Mouse (Mus musculus) testis, postnatal 10 days (tissue): ENCODE results near the gene Rbfox3.
A peak's percentile ranks its signal among the peaks of the same experiment; 100 is the strongest.

Experiments used
- DNase-seq: peaks from one replicate; pipeline ENCODE4 v3.0.0; 2021; ENCODE audit warnings: low spot score

The Rbfox3 gene

DNA sequence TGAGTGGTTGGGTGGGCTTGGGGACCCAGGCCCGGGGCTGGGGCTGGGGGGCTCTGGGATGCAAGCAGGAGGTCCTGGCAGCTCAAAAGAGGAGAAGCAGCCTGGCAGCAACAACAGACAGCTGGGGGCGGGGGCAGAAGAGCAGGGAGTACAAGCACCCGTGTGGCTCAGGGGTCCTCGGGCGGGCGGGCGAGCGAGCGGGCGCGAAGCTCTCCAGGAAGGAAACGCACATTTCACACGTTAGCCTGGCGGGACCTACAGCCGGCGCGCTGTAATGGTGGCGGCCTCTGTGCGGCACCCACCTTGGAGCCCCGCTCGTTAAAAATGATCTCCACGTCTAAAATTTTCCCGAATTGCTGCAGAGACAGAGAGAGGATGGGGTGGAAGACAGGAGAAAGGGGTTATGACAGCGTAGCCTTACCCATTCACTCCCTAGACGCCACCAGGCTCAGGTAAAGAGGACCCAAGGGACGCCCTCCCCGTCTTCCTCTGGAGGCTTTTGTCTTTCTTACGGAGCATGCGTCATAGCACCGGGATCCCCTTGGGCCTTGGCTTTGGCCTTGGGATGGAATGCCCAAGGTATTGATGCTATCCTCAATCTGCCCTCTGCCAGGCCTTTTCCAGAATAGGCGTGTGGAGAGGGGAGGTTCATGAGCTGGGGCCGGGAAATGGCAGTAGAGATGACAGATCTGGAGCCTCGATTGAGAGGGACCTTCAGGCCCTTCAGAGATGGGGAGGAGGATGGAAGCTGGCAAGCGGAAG, 407.8 kb downstream of the Rbfox3 start:
- DNase-seq: no peak

DNA sequence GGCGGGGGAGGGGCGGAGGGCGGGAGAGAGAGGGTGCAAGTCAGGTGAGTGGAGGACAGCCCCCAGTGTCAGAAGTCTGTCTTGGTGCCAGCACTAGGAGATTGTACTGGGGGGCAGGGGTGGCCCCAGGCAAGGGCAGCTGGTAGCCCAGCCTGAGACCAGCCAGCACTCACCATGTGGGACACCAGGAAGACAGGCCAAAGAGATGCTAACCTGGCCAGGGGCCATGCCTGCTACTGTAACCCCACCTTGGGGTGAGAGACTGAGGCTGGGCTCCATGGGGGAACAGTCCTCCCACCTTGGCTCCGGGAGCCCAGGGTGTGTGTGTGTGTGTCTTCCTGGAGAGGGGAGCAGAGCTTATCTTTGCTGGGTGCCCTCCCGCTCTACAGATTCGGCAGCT, 408.4 kb downstream of the Rbfox3 start:
- no peak for DNase-seq

DNA sequence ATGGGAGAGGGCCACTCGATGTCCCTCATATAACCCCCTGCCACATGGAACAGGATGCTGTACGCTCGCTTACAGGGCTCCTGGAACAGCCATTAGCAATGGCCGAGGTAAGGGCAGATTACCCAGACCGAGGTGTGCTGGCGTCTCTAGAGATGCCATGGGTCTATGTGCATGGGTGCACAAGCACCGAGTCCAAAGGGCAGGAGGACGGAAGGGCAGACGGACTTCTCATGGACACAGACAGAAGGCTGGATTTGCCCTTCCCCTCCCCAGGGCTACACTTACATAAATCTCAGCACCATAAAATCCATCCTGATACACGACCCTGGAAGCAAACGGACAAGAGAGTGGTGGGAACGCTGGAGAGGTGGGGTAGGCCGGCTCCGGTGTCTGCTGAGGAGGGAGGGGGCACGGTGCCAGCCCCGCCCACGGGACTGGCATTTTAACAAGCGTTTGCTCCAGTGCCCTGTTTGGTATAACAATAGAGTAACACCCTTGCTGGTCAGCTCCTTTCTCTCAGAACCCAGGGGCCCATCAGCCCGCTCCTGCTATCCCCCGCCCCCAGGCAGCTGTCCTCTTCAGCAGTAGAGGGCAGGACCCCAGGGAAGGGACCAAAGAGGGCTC, 415.2 kb downstream of the Rbfox3 start:
- DNase-seq: no peak

DNA sequence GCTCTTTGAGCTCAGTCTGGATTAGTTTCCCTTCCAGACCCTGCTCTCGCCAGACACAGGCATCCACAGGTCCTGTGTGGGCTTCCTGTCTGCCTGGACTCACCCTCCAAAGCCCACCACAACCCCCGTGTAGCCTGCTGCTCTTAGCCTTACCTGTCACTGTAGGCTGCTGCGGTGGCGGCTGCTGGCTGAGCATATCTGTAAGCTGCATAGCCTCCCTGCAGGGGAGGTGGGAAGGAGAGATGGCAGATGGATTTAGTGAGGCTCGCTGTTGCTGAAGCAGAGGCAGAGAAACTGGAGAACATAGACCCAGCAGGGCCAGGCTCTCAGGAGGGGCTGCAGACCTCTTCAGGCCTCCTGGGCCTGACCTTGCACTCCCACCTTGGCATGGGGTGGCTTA, 416.3 kb downstream of the Rbfox3 start:
- DNase-seq: no peak

DNA sequence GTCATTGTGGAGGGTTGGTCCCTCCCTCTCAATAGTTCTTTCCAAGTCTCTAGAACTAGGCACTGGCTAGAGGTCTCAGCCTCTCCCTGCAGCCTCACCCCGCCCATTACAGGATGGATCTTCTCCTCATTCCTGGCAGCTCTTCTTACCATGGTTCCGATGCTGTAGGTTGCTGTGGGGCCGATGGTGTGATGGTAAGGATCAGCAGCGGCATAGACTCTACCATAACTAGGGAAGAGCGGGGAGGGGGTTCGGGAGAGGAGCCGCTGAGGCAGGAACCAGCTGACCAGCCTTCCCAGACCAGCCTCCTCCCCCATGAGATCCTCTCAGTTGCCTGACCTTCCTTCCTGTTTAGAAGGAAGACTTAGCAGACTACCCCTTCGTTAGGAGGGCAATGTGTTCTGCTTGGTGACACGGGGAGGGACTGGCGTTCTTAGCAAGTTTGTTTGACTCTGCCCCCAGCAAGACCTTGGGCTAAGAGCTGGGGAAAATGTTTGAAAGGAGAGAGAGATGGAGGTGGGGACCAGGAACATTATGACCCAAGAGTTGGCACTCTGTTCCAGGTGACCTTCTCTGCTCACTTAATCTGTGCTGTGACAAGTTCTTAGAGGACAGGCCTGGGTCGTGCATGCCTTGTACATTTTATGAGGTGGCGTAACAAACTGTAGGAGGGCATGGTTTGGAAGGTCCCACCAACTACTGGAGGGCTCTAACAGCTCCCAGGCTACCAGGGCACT, 417.2 kb downstream of the Rbfox3 start:
- DNase-seq: no peak

DNA sequence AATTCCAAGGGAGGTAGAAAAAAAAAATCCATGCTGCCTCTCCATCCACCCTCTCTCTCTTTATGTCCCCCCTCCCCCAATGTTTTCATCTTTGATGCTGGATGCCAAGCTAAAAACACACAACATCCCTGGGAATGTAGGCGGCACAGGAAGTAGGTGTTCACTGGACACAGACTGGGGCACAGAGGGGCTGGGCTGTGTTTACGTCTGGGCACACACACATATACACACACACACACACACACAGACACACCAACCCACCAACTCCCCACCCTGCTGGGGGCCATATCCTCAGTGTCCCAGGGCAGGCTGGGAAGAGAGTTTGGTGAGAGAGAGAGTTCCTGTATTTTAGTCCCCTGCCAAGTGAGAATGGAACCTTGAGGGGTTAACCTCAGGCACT, 417.9 kb downstream of the Rbfox3 start:
- no peak for DNase-seq

DNA sequence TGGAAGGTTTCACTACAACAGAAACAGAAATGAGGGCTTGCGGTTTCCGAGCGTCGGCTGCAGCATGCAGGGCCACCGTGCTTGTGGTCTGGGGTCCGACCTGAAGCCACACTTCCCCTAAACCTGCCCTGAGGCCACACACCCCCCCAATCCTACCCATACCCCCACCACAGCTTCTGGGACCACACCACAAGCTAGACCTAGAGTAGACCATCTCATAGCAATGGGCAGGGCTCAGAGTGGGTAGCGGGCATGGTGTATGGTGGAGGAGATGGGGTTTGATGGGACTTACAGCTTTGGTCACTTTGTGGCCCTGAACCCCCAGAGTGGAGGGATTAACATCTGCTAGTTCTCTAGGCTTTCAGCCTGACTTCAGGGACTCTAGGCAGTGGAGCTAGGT, 420.2 kb downstream of the Rbfox3 start:
- no peak for DNase-seq

DNA sequence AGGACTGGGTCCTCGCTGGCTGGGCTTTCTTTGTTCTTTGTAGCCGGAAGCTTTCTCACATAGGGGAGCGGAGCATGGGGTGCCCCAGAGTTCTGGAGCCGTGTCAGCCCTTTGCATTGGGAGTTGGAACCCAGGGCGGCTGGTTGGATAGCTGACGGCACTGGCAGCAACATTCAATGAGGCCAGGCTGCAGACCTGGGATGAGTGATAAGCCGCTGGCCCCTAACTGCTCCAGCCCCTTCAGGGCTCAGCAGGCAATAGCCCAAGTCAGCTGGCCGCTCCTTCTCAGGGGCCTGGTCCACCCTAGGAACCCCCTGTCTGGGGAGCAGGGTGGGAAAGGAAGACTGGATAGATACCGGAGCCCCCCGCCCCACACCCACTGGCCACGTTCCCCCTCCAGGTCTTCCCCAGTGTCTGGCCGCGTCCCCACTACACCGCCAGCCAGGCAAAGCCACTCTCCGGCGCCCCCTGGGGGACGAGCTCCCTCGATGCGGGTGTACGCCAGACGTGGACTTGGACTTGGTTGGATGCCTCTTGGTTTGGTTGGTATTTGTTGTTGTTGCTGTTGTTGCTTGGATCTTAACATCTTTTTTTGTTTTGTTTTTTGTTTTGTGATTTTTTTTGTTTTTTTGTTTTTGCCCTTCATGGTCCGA, 420.7 kb downstream of the Rbfox3 start:
- peak; percentile 92 for DNase-seq

DNA sequence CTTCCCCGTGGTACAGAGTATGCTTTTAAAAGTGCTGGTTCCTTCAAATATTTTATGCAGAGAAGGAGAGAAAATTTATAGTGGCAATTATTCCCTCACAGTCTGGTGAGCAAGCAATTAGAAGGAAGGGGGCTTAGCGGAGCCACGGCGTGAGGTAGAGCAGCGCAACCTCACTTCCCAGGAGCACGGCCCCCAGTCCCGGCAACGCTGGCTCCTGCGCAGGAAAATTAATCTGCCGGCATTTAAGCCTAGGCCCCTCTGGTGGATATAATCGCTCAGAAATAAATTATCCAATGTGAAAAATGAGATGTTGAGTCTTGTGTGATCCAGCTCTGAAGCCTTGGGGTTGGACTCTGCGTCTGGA, 422.5 kb downstream of the Rbfox3 start:
- DNase-seq: no peak

DNA sequence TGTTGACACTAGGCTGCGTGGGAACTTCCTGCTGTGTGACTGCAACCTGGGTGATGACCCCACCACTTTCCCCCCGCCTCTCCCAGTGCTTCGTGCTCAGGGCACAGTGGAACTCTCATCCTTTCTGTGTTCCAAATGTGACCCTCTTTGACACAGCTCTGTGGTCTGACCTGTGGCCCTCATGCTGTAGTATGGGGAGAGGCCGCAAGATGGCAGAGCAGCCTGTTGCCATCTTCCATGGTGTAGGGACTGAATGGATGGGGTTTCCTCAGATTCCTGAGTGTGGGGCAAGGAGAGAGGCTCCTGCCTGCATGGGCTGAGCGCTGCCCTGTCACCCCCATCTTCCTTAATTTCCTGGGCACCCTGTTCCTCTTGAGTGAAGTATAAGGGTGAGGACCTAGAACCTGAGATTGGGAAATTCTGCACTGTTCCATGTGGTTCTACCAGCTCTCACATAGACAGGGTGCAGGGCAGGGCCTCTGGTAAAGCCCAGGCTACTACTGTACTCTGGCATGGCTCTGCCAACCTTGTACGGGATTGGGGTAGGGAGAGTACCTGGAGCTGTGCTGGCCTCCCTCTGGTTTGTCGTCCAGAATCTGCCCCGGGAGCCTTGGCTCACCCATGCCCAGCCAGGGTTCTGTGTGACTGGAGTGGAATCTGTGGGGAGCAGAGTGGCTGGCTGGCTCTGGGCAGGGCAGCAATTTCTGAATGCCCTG, 423.0 kb downstream of the Rbfox3 start:
- DNase-seq: no peak

DNA sequence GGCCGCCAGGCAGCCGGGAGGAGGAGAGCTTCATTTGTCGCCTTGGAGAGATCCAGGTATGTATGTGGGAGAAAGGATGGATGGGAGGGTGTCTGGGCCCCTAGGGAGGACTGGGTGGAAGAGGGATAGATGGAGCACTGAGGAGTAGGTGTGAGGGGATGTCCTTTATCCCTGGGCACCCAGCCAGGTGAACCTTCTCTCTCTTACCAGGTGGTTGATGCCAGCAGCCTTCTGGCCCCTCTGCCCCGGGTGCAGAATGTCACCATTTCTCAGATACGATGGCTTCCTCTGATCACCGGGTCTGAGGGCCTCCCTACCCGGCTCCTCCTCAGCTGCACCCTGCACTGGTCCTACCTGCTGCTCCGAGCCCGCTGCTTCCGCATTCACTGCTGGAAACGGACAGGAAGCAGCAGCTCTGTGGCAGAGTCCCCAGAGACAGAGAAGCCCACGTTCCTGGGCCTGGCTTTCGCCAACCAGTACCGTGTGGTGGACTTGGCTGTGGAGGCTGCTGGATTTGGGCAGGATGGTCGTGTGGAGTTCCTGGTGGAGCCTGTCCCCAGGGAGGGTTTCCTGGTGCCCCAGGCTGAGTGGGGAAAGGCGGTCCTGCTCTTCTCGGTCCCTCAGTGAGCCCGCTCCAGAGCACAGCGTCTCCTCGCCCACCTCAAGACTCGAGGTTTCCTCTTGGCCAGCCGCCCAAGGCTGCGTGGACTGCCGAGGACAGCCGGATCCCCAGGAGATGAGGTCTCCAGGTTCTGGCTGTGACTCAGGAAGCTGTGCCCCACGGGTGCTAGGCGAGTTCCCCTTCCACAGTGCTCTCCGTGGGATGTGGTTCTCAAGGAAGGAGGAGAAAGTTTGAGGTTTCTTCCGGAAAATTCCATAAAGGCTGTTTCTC, 424.3 kb downstream of the Rbfox3 start:
- no peak for DNase-seq

DNA sequence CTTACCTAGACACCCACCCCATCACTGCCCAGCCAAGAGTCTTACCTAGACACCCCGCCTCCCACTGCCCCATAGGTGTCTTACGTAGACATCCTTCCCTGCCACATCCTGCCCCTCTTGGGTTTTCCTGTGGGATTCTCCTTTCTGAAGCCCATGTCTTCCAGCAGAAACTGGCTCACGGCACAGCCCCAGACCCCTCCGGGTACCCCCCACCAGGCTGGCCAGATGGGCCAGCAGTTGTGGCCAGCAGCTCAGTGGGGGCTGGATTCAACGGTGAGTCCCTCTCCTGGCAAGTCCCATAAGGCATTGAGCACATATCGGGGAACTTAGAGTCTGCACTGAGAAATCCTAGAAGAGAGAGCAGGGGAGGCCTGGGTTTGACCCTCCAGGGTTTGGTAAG, 425.1 kb downstream of the Rbfox3 start:
- no peak for DNase-seq

DNA sequence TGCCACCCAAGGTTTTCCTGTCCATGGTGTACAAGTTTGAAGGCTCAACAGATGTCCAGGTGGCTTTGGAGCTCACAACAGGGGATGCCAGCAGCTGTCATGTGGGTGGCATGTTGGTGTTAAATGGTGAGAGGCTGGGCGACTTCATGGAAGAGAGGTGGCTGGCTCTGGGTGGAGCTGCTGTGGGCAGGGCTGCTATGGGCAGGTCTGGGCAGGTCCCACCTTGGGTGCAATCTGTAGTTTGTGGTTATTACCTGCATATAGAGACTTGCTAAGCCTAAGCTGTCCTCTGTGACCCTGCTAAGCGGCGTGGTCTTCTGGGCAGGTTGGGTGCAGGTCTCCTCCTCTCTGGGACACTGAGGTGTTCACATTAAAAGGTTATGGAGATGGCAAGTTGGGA, 425.6 kb downstream of the Rbfox3 start:
- no peak for DNase-seq

DNA sequence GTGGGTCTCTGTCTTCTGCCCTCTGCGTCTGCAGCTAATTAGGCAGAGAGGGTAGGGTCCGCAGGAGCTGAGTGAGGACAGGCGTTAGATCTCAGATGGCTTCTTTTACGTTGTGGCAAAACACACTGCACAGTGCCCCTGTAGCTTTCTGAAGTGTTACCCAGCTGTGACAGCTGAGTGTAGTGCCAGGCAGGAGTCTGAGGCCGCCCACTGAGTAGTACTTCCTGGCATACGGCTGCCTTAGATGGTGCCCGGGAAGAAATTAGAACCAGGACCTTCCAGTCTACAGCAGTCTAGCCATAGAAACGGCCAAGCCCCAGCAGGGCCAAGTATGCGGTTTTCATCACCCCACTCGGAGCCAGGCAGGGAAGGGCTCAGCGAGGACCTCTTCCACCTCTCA, 426.1 kb downstream of the Rbfox3 start:
- DNase-seq: no peak

DNA sequence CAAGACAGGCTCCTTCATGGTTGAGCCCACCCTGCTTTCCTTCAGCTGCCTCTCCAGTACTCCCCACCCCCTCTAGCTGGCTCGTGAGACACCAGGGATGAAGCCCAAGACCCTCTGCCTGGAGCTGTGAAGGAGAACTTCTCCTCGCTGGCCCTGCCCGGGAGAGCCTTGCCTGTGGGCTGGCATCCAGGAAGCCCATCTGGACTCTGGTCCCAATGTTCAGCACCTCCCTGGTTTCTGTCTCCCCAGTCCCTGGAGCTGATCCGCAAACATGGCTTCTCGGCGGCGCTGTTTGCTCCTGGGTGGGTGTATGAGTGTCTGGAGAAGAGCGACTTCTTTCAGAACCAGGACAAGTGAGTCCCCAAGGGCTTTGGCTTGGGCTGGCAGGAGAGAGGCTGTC, 427.2 kb downstream of the Rbfox3 start:
- no peak for DNase-seq

DNA sequence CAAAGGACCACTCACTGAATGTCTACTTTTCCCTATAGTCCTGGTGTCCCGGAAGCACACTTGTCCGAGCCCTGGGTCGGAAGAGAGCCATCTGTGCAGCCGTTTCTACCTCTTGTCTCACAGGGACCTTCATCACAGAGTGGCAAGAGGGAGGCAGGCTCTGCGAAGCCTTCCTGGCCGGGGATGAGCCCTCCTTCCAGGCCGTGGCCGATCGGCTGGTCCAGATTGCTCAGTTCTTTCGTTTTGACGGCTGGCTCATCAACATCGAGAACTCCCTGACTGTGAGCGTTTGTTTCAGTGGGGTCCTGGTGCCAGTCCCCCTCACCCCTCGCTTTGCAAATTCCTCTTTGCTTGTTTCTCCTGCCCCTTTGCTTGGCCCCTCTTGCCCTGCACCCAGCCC, 429.6 kb downstream of the Rbfox3 start:
- DNase-seq: no peak

DNA sequence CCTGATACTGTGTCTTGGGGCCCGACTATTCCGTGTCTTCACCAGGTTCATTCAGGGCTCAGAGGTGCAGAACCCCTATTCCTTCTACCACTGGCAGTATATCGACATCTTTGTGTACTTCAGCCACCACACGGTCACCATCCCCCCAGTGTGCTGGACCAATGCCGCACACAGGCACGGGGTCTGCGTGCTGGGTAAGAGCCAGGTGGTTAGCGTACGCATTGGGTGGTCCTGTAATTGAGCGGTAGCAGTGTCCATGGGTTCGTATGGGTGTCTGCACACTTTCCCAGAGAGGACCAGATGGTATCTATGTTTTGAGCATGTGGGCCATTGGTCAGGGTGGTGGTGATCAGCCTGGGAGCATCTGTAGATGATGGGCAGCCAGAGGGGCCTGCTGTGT, 430.2 kb downstream of the Rbfox3 start:
- DNase-seq: no peak

DNA sequence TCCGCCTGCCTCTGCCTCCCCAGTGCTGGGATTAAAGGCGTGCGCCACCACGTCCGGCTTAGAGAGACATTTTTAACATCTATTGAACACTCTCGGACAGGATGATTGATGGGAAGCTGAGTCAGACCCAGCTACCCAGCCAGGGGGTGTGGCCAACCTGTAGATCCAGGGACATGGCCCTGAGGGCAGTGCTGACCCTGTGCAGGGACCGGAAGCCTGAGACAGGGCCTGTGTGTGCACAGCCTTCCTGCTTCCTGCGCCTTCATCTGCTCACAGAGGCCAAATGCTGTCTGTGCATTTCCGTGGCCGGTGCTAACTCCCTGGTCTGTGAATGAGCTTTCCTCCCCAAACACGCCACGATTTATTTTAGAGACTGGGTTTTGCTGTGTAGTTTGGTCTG, 431.6 kb downstream of the Rbfox3 start:
- no peak for DNase-seq

DNA sequence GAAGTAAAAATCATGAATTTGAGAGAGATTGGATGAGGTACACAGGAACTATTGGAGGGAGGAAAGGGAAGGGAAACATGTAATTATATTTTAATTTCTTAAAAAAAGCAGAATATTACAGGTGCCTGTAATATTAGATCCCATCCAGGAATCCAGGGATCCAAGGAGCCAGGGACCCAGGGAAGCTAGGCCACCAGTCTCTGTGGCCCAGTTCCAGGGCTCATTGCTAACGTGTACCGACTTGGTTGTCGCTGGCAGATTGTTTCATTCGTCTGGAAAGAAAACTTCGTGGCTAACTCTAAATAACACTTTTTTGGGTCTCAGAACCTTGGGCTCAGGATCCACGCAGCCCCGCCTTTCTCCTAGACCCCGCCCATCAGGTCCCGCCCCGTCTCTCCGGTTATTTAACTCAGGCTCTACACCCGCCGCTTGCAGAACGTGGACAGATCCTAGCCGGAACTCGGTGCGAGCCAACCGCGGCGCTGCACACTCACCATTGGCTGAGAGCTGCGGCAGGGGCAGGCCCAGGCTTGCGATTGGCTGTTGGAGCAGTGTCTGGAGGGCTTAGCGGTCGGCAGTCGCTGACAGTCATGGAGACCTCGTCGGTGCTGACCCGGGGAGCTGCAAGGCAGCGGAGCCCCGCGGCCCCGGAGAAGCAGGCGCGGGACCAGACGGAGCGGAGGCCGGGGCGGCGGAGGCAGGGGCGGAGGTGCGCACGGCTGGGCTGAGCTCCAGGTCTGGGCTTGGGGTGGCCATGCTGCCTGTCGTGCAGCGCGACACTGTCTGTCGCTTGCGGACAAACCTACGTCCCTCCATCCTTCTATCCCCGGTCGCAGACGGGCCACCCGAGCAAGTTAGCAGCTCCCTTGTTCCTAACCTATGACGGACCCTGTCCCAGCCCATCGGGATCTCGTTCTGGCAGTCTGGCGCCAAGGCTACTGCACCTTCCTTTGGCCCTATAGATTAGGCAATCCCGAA, 434.7 kb downstream of the Rbfox3 start, which contains the start of gene Engase:
Engase (plus strand) TSS at position 434 of the 978 bp plus-strand sequence.
- DNase-seq: peak; percentile 94
